Mouse (Mus musculus): ENCODE measurements around the gene Megf11. TPM values are rescaled to one million over a fixed set of nuclear protein-coding genes. Genes with fewer than 3 reads are reported as not detected.
"Not testable (repeated sequence)": the region's sequence is repeated elsewhere in the genome, so short reads cannot be mapped to it uniquely, and the experiment has no call there.

The Megf11 gene
- polyA plus RNA-seq, 1 experiment from 2014 or later = 0.58 TPM

DNA sequence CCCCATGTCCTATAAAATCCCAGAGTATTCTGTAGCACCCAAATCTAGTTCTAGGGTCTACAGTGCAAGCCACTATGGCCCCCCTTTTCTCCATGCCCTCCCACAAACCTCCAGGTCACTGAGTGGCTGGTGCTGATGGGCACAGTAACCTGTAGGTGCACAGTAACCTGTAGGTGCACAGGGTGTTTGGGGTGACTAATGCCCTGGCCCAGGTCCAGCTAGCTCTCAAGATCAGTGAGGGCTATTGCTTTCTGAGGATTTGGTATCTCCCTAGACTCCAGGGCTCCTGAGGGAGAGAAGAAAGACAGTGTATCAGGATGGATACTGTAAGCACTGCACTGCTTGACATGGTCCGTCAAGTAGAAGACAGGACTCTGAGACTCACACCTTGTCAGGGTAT is 85.4 kb downstream of the Megf11 start:
- Histone ChIP-seq H3K27ac (ENCODE audit: low read length) (no peak overlapping the region), H3K36me3 (ENCODE audit: control insufficient read depth, insufficient read depth) (no peaks in the 10 kb centered on the region), H3K9me3 (replicated peaks; ENCODE audit: control insufficient read depth, low read length) (no peaks in the 10 kb centered on the region), H3K9ac (ENCODE audit: low read length) (no peak overlapping the region), H3K4me2 (ENCODE audit: low read depth, low read length) (no peak overlapping the region), H3K4me3 (ENCODE audit: low read length) (no peak overlapping the region), H3K27me3 (ENCODE audit: control insufficient read depth, insufficient read depth, low read length) (peaks cover 2% of the 10 kb centered on the region; the same call in 1 of the 2 replicates), H3K4me1 (ENCODE audit: control insufficient read depth, insufficient read depth, low read length) (no peaks in the 10 kb centered on the region)
- no peak for ATAC-seq (replicated peaks; ENCODE audit: extremely low read depth, insufficient read depth, low FRiP score)
- 76% methylated on average over 1 of the region's 1 CpGs for WGBS

DNA sequence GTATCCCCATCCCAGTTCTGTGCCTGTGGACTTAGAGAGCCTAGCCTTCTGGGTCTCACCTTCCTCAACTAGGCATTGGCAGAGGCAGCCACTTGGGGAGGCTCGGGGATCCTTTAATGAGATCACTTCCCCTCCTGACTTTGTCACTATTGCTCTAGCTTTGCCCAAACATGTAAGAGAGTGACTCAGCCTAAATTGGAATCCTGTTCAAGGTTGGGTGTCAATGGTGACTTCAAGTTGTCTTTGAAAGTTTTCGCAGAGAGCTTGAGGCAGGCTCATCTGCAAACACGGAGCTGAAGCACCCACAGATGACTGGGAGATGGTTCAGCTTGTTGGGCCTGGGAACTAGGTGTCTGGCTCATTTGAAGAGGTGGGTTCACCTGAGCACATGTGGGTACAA is 85.9 kb downstream of the Megf11 start:
- Histone ChIP-seq H3K36me3 (ENCODE audit: control insufficient read depth, insufficient read depth) (no peaks in the 10 kb centered on the region), H3K9ac (ENCODE audit: low read length) (no peak overlapping the region), H3K9me3 (replicated peaks; ENCODE audit: control insufficient read depth, low read length) (no peaks in the 10 kb centered on the region), H3K4me3 (ENCODE audit: low read length) (no peak overlapping the region), H3K4me1 (ENCODE audit: control insufficient read depth, insufficient read depth, low read length) (no peaks in the 10 kb centered on the region), H3K27ac (ENCODE audit: low read length) (no peak overlapping the region), H3K27me3 (ENCODE audit: control insufficient read depth, insufficient read depth, low read length) (peaks cover 2% of the 10 kb centered on the region; the same call in 1 of the 2 replicates), H3K4me2 (ENCODE audit: low read depth, low read length) (no peak overlapping the region)
- no peak for ATAC-seq (replicated peaks; ENCODE audit: extremely low read depth, insufficient read depth, low FRiP score)
- WGBS = 70% methylated on average over 3 of the region's 3 CpGs

DNA sequence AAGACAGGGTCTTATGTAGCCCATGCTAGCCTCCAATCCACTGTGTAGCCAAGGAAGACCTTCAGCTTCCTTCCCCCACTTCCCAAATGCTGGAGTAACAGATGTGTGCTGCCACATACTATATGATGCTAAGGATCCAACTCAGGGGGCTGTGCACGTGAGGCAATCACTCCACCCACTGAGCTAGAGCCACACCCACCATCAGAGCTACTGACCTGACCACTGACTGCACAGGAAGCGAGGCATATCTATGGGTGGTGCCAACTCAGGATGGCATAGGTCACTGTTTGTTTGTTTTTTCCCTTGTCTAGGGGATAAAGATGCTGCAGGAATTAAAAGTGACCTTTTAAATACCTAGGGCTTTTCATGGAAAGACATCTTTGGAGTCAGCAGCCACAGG is 86.7 kb downstream of the Megf11 start:
- H3K4me3 ChIP-seq (ENCODE audit: low read length) = no peak overlapping the region
- ATAC-seq (replicated peaks; ENCODE audit: extremely low read depth, insufficient read depth, low FRiP score) = no peak
- 34% methylated on average over 2 of the region's 2 CpGs for WGBS

DNA sequence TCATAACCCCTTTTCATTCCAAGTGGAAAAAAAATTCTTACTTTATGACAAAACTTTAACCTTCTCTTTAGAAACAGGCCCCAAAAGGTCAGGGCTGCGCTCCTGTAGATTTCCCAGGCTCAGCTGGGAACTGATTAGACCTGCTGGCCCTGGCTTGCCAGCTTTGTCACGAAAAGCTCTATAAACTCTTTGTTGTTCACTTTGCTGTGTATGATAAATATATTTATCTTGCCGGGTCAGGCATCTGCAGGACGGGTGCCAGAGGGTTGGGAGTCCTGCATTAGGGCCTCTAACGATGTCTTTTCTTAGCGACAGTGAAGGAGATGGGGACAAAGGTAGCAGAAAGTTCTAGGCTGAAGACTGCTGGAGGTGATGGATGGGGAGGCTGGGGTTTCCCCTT is 87.3 kb downstream of the Megf11 start:
- ATAC-seq (replicated peaks; ENCODE audit: extremely low read depth, insufficient read depth, low FRiP score) = no peak
- 47% methylated on average over 6 of the region's 6 CpGs for WGBS
- H3K27ac ChIP-seq (ENCODE audit: low read length) = no peak overlapping the region
- no peak overlapping the region for H3K4me2 ChIP-seq (ENCODE audit: low read depth, low read length)
- H3K9me3 ChIP-seq (replicated peaks; ENCODE audit: control insufficient read depth, low read length) = no peaks in the 10 kb centered on the region
- H3K27me3 ChIP-seq (ENCODE audit: control insufficient read depth, insufficient read depth, low read length) = peaks cover 2% of the 10 kb centered on the region; the same call in 1 of the 2 replicates
- no peaks in the 10 kb centered on the region for H3K4me1 ChIP-seq (ENCODE audit: control insufficient read depth, insufficient read depth, low read length)
- H3K36me3 ChIP-seq (ENCODE audit: control insufficient read depth, insufficient read depth) = no peaks in the 10 kb centered on the region
- H3K9ac ChIP-seq (ENCODE audit: low read length) = no peak overlapping the region
- no peak overlapping the region for H3K4me3 ChIP-seq (ENCODE audit: low read length)

More for the DNA sequence above, 86.7 kb downstream of the Megf11 start:
- peaks cover 2% of the 10 kb centered on the region; the same call in 1 of the 2 replicates for H3K27me3 ChIP-seq (ENCODE audit: control insufficient read depth, insufficient read depth, low read length)
- no peak overlapping the region for H3K27ac ChIP-seq (ENCODE audit: low read length)
- no peaks in the 10 kb centered on the region for H3K4me1 ChIP-seq (ENCODE audit: control insufficient read depth, insufficient read depth, low read length)
- no peaks in the 10 kb centered on the region for H3K36me3 ChIP-seq (ENCODE audit: control insufficient read depth, insufficient read depth)
- H3K9me3 ChIP-seq (replicated peaks; ENCODE audit: control insufficient read depth, low read length) = no peaks in the 10 kb centered on the region
- H3K9ac ChIP-seq (ENCODE audit: low read length) = no peak overlapping the region
- no peak overlapping the region for H3K4me2 ChIP-seq (ENCODE audit: low read depth, low read length)

DNA sequence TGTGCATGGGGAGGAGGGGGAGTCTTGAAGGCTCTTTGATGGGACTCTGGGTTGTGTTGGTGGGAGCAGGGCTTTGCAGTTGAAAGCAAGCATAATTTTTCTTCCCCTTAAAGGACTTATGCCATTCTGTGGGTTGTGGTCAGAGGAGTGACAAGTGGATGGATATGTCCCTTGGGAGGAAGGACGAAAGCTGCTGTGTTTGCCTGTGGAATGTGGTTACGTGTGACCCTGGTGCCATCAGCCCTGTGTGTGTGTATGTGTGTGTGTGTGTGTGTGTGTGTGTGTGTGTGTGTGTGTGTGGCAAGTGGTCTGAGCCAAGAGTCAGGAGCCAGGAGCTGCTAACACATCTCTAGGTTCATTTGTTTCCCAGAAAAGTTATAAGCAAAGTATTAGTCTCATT is 87.7 kb downstream of the Megf11 start:
- Histone ChIP-seq H3K27ac (ENCODE audit: low read length) (no peak overlapping the region), H3K27me3 (ENCODE audit: control insufficient read depth, insufficient read depth, low read length) (peaks cover 2% of the 10 kb centered on the region; the same call in 1 of the 2 replicates), H3K4me3 (ENCODE audit: low read length) (no peak overlapping the region), H3K4me2 (ENCODE audit: low read depth, low read length) (no peak overlapping the region), H3K9ac (ENCODE audit: low read length) (no peak overlapping the region), H3K4me1 (ENCODE audit: control insufficient read depth, insufficient read depth, low read length) (no peaks in the 10 kb centered on the region), H3K9me3 (replicated peaks; ENCODE audit: control insufficient read depth, low read length) (no peaks in the 10 kb centered on the region), H3K36me3 (ENCODE audit: control insufficient read depth, insufficient read depth) (no peaks in the 10 kb centered on the region)
- ATAC-seq (replicated peaks; ENCODE audit: extremely low read depth, insufficient read depth, low FRiP score) = no peak
- 35% methylated on average over 2 of the region's 2 CpGs for WGBS

DNA sequence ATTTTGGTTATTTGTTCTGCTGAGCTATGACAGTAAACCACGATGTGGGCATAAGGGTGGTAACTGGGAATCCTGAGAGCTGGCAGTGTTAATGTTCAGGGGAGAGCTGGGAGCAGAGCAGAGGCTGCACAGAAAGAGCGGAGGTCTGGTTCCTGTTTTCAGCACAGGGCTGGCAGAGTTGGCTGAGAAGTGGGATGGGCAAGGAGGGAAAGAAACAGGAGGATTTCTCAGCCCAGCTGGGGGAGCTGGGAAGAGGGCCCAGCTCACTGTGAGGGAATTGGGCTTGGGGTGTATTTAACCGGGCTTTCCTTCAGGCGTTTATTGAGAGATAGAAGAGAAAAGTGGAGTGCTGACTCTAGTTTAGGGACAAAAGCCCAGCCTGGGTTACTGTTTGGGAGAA is 88.3 kb downstream of the Megf11 start:
- no peaks in the 10 kb centered on the region for H3K9me3 ChIP-seq (replicated peaks; ENCODE audit: control insufficient read depth, low read length)

DNA sequence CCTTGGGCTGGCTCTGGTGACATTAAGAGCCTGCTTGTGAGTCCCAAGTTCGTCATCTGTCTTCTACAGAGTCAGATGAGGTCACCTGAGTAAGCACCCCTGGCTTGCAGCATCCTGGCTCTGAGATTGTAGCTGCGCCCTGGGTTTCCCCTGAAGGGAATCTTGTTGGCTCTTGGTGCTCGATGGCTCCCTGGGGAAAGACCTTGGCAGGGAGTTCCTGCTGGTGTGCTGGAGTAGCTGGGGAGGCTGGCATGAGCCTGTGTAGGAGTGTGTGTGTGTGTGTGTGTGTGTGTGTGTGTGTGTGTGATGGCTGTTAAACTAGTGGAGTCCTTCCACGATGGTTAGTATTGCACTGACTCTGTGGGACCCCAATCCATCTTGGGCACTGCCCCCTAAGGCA is 88.7 kb downstream of the Megf11 start:
- H3K4me2 ChIP-seq (ENCODE audit: low read depth, low read length) = no peak overlapping the region
- H3K9ac ChIP-seq (ENCODE audit: low read length) = no peak overlapping the region
- no peak overlapping the region for H3K27ac ChIP-seq (ENCODE audit: low read length)
- H3K36me3 ChIP-seq (ENCODE audit: control insufficient read depth, insufficient read depth) = no peaks in the 10 kb centered on the region
- H3K4me3 ChIP-seq (ENCODE audit: low read length) = no peak overlapping the region
- 31% methylated on average over 4 of the region's 4 CpGs for WGBS
- H3K4me1 ChIP-seq (ENCODE audit: control insufficient read depth, insufficient read depth, low read length) = no peaks in the 10 kb centered on the region
- no peak for ATAC-seq (replicated peaks; ENCODE audit: extremely low read depth, insufficient read depth, low FRiP score)
- H3K27me3 ChIP-seq (ENCODE audit: control insufficient read depth, insufficient read depth, low read length) = peaks cover 2% of the 10 kb centered on the region; the same call in 1 of the 2 replicates
- H3K9me3 ChIP-seq (replicated peaks; ENCODE audit: control insufficient read depth, low read length) = no peaks in the 10 kb centered on the region

More for the DNA sequence above, 88.3 kb downstream of the Megf11 start:
- Histone ChIP-seq H3K36me3 (ENCODE audit: control insufficient read depth, insufficient read depth) (no peaks in the 10 kb centered on the region), H3K4me3 (ENCODE audit: low read length) (no peak overlapping the region), H3K27me3 (ENCODE audit: control insufficient read depth, insufficient read depth, low read length) (peaks cover 2% of the 10 kb centered on the region; the same call in 1 of the 2 replicates), H3K4me1 (ENCODE audit: control insufficient read depth, insufficient read depth, low read length) (no peaks in the 10 kb centered on the region), H3K27ac (ENCODE audit: low read length) (no peak overlapping the region), H3K4me2 (ENCODE audit: low read depth, low read length) (no peak overlapping the region), H3K9ac (ENCODE audit: low read length) (no peak overlapping the region)
- no peak for ATAC-seq (replicated peaks; ENCODE audit: extremely low read depth, insufficient read depth, low FRiP score)
- WGBS = 51% methylated on average over 4 of the region's 4 CpGs

DNA sequence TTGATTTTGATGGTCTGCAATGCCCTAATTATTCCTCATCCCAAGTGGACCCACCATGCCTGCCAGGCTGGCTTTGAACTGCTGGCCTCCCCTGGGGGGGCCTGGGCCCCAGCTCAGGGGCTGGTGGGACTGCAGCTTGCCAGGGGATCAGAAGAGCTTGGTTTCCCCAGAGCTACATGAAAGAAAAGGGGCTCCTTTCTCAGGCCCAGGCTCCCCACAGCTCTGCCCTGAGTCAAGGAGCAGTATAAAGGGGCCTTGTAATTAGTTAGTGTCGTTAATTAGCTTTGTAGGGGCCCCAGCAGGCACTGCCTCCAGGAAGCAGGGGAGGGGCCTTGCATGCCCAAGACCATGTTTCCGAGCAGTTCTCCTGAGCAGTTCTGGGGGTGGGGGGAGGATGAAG is 90.5 kb downstream of the Megf11 start:
- Histone ChIP-seq H3K27ac (ENCODE audit: low read length) (no peak overlapping the region), H3K36me3 (ENCODE audit: control insufficient read depth, insufficient read depth) (no peaks in the 10 kb centered on the region), H3K27me3 (ENCODE audit: control insufficient read depth, insufficient read depth, low read length) (peaks cover 2% of the 10 kb centered on the region; the same call in 1 of the 2 replicates), H3K9ac (ENCODE audit: low read length) (no peak overlapping the region), H3K4me2 (ENCODE audit: low read depth, low read length) (no peak overlapping the region), H3K4me3 (ENCODE audit: low read length) (no peak overlapping the region), H3K9me3 (replicated peaks; ENCODE audit: control insufficient read depth, low read length) (no peaks in the 10 kb centered on the region), H3K4me1 (ENCODE audit: control insufficient read depth, insufficient read depth, low read length) (no peaks in the 10 kb centered on the region)
- ATAC-seq (replicated peaks; ENCODE audit: extremely low read depth, insufficient read depth, low FRiP score) = no peak
- WGBS = 44% methylated on average over 2 of the region's 2 CpGs

DNA sequence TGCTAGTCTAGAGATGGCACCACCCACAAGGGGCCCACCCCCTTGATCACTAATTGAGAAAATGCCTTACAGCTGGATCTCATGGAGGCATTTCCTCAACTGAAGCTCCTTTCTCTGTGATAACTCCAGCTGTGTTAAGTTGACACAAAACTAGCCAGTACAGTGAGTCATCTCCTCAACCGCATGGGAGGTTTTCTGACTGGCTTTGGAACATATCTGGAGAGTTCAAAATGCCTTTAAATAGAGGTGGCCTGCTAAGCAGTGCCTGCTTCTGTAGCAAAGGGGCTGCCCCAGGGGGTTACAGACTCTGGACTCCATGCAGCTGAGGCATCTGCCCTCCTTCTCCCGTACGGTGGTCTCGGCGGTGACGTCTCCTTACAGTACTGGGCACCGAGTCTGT is 92.0 kb downstream of the Megf11 start:
- H3K4me1 ChIP-seq (ENCODE audit: control insufficient read depth, insufficient read depth, low read length); H3K4me2 ChIP-seq (ENCODE audit: low read depth, low read length); H3K4me3 ChIP-seq (ENCODE audit: low read length); H3K9ac ChIP-seq (ENCODE audit: low read length); ATAC-seq (replicated peaks; ENCODE audit: extremely low read depth, insufficient read depth, low FRiP score); H3K27me3 ChIP-seq (ENCODE audit: control insufficient read depth, insufficient read depth, low read length); H3K9me3 ChIP-seq (replicated peaks; ENCODE audit: control insufficient read depth, low read length); H3K27ac ChIP-seq (ENCODE audit: low read length); H3K36me3 ChIP-seq (ENCODE audit: control insufficient read depth, insufficient read depth): not testable (repeated sequence)
- WGBS = 74% methylated on average over 7 of the region's 7 CpGs

Measured in heart, embryonic 16.5 days (tissue).